Mouse (Mus musculus) granulocyte monocyte progenitor cell, adult 5-6 weeks (primary cell): Measurements from ENCODE around the gene Fam214a. TPM values are rescaled to one million over a fixed set of nuclear protein-coding genes. Genes with fewer than 3 reads are reported as not detected.

Experiments used
- ATAC-seq: replicated peaks from 2 replicates; pipeline ENCODE4 v1.8.0; 2016; ENCODE audit warnings: mild to moderate bottlenecking, moderate TSS enrichment, inconsistent platforms; ENCODE audit not compliant: poor library complexity, severe bottlenecking
- total RNA-seq, 2 experiments: library from RNA; stranded (forward) in 1 of 2; stranded (reverse) in 1 of 2; fragments of 200-712, 200-1000 nt in 1 of 2; fragments of >200 nt in 1 of 2; fragmentation: Nextera tagmentation in 1 of 2; gene quantifications; 2 replicates each; pipeline ENCODE4 v1.2.3; 2014 to 2017

Fam214a gene
- total RNA-seq, 2 experiments from 2014 or later, result 8.8 to 13.5 TPM

DNA sequence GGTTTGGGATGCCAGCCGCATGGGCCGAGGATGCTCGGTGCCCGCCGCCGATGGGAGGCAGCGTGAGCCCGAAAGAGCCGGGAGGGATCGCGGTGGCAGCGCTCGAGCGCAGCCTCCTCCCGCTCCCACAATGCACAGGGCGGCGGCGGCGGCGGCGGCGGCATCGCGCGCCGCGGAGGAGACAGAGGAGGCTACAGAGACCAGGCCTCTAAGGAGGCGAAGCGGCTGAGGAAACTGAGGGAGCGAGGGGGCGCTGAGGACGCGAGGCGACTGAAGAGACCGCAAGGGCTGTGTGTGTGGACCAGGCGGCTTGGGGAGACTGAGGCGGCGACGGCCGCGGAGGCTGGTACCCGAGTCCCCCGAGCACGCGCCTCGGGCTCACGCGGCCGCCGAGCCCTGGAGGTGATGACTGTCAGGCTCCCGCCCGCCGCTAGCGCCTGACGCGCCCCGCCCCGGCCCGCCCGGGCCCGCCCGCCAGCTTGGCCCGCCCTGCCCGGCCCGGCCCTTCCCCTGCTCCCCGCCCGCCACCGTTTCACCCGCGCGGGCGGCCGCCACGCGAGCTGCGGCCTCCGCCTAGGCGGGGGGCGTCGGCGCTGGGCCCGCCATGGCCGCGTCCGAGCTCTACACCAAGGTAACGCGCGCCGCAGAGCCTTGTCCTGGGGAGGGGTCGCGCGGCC lies 118.5 kb downstream of the Fam214a start:
- ATAC-seq, result peak; percentile 77

DNA sequence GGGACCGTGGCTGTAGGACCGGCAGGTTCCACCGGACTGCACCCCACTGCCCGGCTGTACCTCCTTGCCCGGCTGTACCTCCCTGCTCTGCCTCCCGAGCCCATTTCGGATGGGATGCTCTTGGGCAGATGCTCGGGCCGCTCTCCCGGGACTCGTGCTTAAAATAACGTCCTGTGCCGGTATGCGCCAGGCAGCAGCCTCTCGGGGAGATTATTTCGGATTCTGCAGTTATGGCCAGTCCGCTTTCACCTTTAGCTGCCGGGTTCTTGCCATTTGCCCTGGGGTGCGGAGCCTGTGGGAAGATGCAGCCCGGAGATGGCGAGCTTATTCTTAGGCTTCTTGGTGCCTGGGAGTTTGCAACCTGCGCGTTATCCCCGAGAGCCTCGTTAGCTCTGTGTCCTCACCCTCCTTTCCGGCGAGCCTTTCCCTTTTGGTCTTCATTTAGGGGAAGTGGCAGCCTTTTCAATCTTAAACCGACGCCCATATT lies 119.1 kb downstream of the Fam214a start:
- ATAC-seq, result peak; percentile 76

DNA sequence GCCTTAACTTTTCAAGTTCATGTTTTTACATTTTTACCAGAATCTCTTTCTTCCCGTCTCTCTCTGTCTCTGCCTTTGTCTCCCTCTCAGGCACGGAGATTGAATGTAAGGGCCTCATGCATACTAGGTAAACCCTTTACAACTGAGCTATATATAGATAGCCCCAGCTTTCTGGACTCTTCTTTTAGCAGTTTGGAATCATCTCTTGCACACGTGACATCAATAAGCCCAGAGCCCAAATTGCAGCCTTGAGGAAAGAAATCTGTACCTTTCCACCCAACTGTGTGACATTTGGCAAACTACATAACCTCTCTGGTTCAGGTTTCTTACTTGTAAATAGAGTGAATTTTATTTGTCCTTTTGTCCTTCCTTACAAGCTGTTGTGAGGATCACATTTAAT lies 119.7 kb downstream of the Fam214a start:
- ATAC-seq, result no peak

DNA sequence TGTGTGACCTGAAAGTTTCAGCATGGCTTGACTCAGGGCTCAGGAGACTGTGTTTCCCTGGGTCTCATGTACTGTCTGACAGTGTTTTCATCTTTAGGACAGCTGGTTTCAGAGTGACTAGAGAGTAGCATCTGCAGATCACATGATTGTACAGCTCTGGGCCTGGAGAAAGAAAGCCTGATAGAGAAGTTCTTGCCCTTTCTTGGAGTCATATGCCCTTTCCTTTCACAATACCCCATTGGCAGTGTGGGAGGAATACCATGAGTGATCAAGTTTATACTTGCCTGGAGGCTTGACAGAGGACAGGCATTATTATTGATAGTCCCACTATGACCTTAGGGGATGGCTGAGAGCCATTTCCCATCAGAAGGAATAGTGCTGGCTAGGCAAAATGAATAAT lies 124.5 kb downstream of the Fam214a start:
- peak; percentile 27; the same call in 1 of the 2 replicates for ATAC-seq

Other genes with a start within 250 kb of the Fam214a start
- gene Onecut1, start 91.0 kb upstream of the Fam214a start, total RNA-seq (2014; fragmentation: Nextera tagmentation), result not detected in 2 replicates
- gene Onecut1, start 91.0 kb upstream of the Fam214a start, total RNA-seq (2017), result not detected in 2 replicates
- 173 and 243 TPM in 2 replicates for gene Arpp19, start 84.7 kb downstream of the Fam214a start, total RNA-seq (2014; fragmentation: Nextera tagmentation)
- gene Arpp19, start 84.7 kb downstream of the Fam214a start, total RNA-seq (2017), result 122 and 177 TPM in 2 replicates
- gene Myo5a, start 118.1 kb downstream of the Fam214a start, total RNA-seq (2014; fragmentation: Nextera tagmentation), result 78.8 and 90.2 TPM in 2 replicates
- 134 and 136 TPM in 2 replicates for gene Myo5a, start 118.1 kb downstream of the Fam214a start, total RNA-seq (2017)